Mouse (Mus musculus) thymus, adult 2 months (tissue): ENCODE results near the gene Tbc1d30. TPM values are rescaled to one million over a fixed set of nuclear protein-coding genes. Genes with fewer than 3 reads are reported as not detected.

Experiments used
- DNase-seq: peaks from one replicate; pipeline ENCODE4 v3.0.0; 2021
- H3K27ac ChIP-seq: fragments of 200-500 bp; 2 replicates; pipeline ENCODE4 v1.5.1; 2012; ENCODE audit warnings: low read length, control low read depth; ENCODE audit not compliant: control insufficient read depth, insufficient read depth
- H3K27me3 ChIP-seq: fragments of 200-500 bp; 2 replicates; pipeline ENCODE4 v1.6.1; 2012; ENCODE audit warnings: mild to moderate bottlenecking, low read length, moderate library complexity, mixed read lengths; ENCODE audit not compliant: control insufficient read depth, insufficient read depth
- H3K36me3 ChIP-seq: fragments of 200-500 bp; 2 replicates; pipeline ENCODE4 v1.6.1; 2012; ENCODE audit warnings: mild to moderate bottlenecking, low read length, moderate library complexity; ENCODE audit not compliant: control insufficient read depth, insufficient read depth
- H3K4me1 ChIP-seq: fragments of 200-500 bp; replicated peaks from 2 replicates; pipeline ENCODE4 v1.6.1; 2012; ENCODE audit warnings: low read length; ENCODE audit not compliant: control insufficient read depth, insufficient read depth
- H3K4me3 ChIP-seq: fragments of 200-500 bp; 2 replicates; pipeline ENCODE4 v1.5.1; 2012; ENCODE audit warnings: mild to moderate bottlenecking, low read length, control low read depth, moderate library complexity; ENCODE audit not compliant: control insufficient read depth, insufficient read depth
- CTCF ChIP-seq: fragments of 200-500 bp; IDR thresholded peaks from 2 replicates; pipeline ENCODE4 v1.5.1; 2012; ENCODE audit warnings: mild to moderate bottlenecking, control low read depth, low read length, moderate library complexity, borderline replicate concordance; ENCODE audit not compliant: control insufficient read depth, poor library complexity, insufficient read depth; ENCODE audit errors: extremely low read depth
- POLR2A ChIP-seq: fragments of 200-500 bp; IDR thresholded peaks from 2 replicates; pipeline ENCODE4 v1.6.1; 2012; ENCODE audit warnings: mild to moderate bottlenecking, low read length, control low read depth, moderate library complexity; ENCODE audit not compliant: control insufficient read depth, poor library complexity, insufficient read depth; ENCODE audit errors: extremely low read depth
- WGBS: fragments of 180-500 bp; shearing (Covaris S2); methylation state at CpG from one replicate; pipeline ENCODE4 v1.1.7; 2018; 5-methylcytosine and 5-hydroxymethylcytosine counted together
- polyA plus RNA-seq: library from polyadenylated mRNA; depleted of rRNA; stranded (reverse); fragments of >200 nt; gene quantifications from 2 replicates; pipeline ENCODE4 v1.2.3, GENCODE M21; 2012

Tbc1d30 gene
- polyA plus RNA-seq, 1 experiment, result 0.51 TPM

DNA sequence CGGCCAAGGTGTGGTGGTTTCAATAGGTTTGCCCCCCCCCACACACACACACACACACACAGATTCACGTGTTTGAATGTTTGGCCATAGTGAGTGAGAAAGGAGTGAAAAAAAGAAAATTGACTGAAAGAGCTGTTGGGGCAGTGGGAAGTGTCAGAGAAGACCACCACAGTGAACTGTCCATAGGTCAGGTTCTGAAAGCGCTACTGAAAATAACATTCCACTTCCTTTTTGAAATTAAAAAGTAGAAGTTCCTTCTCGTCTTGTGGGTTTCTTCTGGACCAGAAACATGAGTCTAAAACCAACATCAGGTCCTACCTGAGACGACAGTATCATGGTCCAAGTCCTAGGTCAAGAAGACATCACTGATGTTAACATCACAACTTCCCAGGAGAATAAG, 113.7 kb downstream of the Tbc1d30 start:
- Histone ChIP-seq H3K4me1 (no peaks in the 10 kb centered on the region), H3K27me3 (no peaks in the 10 kb centered on the region), H3K27ac (no peak overlapping the region), H3K36me3 (no peaks in the 10 kb centered on the region), H3K4me3 (no peak overlapping the region)
- TF ChIP-seq POLR2A (no peak), CTCF (no peak)
- DNase-seq, result no peak
- 32% methylated on average over 5 of the region's 5 CpGs for WGBS

DNA sequence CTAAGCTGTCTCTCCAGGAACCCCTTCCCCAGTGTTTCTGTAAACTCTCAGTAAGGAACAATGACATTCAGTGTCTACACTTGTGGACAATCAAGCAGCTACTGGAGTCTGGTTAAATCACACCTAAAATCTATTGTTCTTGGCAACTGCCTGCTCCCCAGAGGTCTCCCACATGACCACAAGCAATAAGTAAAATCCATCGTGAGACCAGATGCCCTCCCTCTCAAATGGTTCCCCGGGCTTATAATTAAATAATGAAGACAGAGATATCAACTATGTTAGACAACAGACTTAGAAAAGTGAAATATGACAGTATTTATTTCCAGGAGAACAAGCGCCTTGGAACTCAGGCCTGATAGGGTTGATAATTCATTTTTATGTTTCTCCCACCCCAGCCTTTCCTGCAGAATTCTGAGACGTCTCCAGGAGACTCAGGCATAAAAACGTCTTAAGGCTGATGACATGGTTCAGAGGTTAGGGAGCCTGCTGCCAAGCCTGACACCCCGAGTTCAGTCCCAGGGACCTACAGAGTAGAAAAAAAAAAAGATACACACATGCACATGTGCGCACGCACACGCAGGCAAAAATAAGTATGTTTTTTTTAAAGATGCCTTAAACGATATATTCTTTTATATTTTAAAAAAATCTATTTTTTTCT, 115.8 kb downstream of the Tbc1d30 start:
- WGBS, result 88% methylated on average over 10 of the region's 10 CpGs
- Histone ChIP-seq H3K4me3 (no peak overlapping the region), H3K36me3 (no peaks in the 10 kb centered on the region), H3K27ac (no peak overlapping the region), H3K27me3 (no peaks in the 10 kb centered on the region), H3K4me1 (no peaks in the 10 kb centered on the region)
- DNase-seq, result no peak
- no peak for TF ChIP-seq POLR2A
- TF ChIP-seq CTCF, result no peak

DNA sequence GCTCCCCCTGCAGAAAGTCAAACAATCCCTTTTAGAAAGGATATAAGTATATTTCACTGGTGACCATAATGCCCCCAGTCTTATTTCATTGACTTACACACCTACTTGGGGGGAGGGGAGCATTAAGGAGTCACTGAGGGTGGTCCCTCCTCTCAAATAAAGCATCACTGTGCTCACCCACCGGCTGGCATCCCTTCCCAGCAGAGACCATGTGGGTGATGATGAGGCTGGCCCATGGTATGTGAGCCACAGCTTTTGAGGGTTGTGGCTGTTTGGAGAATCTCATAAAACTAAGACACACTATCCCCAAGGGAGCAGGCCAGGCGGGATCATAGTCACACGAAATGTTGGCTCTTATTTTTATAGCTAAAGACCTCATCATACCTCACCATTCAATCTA, 116.6 kb downstream of the Tbc1d30 start:
- TF ChIP-seq POLR2A, result no peak
- TF ChIP-seq CTCF, result no peak
- WGBS, result 95% methylated on average over 3 of the region's 3 CpGs

DNA sequence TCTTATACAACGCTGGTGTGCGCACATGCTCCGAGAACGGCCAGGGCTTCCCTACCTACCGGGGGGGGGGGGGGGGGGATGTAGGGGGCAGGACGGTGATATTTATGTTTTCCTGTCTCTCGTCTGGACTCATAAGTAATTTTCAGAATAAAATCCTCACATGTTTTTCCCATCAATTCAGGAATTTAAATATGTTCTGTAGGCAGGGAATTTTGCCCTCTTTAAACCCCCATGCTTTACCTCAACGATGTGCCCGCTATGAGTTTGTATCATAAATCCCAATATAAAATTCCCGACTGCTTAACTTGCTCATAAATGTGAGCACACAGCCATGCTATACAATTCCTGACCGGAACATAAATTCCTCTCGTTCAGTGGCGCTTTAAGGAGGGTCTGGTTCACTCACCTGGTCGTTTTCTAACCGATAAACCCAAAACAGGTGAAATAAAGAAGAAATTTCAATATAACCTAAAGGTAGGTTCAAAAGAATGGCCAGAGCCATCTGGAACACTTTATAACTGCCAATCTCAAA, 122.6 kb downstream of the Tbc1d30 start:
- H3K4me3 ChIP-seq, result no peak overlapping the region
- no peak for TF ChIP-seq CTCF
- no peak for TF ChIP-seq POLR2A
- WGBS, result 90% methylated on average over 15 of the region's 15 CpGs

More for the DNA sequence above, 116.6 kb downstream of the Tbc1d30 start:
- Histone ChIP-seq H3K27me3 (no peaks in the 10 kb centered on the region), H3K4me3 (no peak overlapping the region), H3K27ac (no peak overlapping the region), H3K36me3 (no peaks in the 10 kb centered on the region), H3K4me1 (no peaks in the 10 kb centered on the region)
- no peak for DNase-seq

DNA sequence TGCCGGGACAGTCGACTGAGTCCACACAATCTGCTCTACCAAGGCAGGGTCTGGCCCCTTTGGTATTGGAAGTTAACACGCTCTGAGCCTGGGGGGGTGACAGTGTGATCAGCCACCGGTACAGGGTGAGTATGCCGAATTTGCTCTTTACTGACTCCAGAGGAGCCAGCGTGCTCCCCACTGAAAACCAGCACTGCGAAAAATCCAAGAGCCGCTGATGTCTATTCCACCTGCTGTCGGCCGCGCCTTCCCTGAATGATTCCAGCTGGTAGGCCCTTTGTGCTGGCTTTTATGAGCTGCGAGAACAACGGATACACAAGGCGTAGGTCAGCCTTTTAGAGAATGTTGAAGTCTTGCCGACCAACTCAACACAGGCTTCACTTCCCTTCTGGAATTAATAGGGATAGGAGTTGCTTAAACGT, 123.1 kb downstream of the Tbc1d30 start:
- H3K27ac ChIP-seq, result no peak overlapping the region
- TF ChIP-seq CTCF (no peak), POLR2A (no peak)
- H3K36me3 ChIP-seq, result no peaks in the 10 kb centered on the region
- H3K27me3 ChIP-seq, result no peaks in the 10 kb centered on the region
- no peak for DNase-seq
- H3K4me3 ChIP-seq, result no peak overlapping the region
- WGBS, result 90% methylated on average over 16 of the region's 16 CpGs
- no peaks in the 10 kb centered on the region for H3K4me1 ChIP-seq

More for the DNA sequence above, 122.6 kb downstream of the Tbc1d30 start:
- Histone ChIP-seq H3K4me1 (no peaks in the 10 kb centered on the region), H3K36me3 (no peaks in the 10 kb centered on the region), H3K27ac (no peak overlapping the region), H3K27me3 (no peaks in the 10 kb centered on the region)
- no peak for DNase-seq

DNA sequence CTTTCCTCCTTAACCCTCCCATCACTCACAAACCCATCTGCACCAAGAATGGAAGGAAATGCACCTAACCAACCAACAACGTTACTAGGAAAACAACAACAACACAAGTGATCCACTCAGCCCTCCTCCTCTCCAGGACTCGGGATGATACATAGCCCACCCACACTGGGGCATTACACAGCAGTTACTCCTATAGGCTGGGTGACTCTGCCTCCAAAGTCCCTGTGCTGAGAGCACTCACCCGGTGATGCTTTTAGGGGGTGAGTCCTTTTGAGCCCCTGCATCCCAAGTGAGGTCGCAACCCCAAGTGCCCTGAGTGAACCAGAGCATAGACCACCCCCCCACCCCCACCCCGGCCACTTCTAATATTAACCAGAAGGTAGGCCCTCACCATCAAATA, 123.7 kb downstream of the Tbc1d30 start:
- no peak for TF ChIP-seq POLR2A
- TF ChIP-seq CTCF, result no peak

DNA sequence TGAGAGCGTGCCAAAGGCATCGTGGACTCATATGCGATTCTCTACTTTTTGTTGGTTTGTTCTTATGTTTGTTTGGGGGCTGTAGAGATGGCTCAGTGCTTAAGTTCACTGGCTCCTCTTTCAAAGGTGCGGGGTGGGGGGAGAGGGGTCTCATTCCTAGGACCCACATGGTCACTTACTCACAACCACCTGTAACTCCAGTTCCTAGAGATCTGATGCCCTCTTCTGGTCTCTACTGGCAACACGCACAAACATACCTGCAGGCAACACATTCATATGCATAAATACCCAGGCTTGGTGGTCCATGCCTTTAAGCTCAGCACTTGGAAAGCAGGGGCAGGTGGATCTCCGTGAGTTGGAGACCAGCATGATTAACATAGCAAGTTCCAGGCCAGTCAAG, 125.4 kb downstream of the Tbc1d30 start:
- Histone ChIP-seq H3K27ac (no peak overlapping the region), H3K36me3 (no peaks in the 10 kb centered on the region), H3K4me3 (no peak overlapping the region), H3K4me1 (no peaks in the 10 kb centered on the region), H3K27me3 (no peaks in the 10 kb centered on the region)
- DNase-seq, result no peak
- TF ChIP-seq CTCF (no peak), POLR2A (no peak)
- 87% methylated on average over 6 of the region's 6 CpGs for WGBS

More for the DNA sequence above, 123.7 kb downstream of the Tbc1d30 start:
- DNase-seq, result no peak
- H3K4me1 ChIP-seq, result no peaks in the 10 kb centered on the region
- WGBS, result 94% methylated on average over 5 of the region's 5 CpGs
- no peaks in the 10 kb centered on the region for H3K27me3 ChIP-seq
- H3K27ac ChIP-seq, result no peak overlapping the region
- H3K36me3 ChIP-seq, result no peaks in the 10 kb centered on the region
- H3K4me3 ChIP-seq, result no peak overlapping the region
